Mouse (Mus musculus): ENCODE results near the gene Skp2. TPM values are rescaled to one million over a fixed set of nuclear protein-coding genes. Genes with fewer than 3 reads are reported as not detected.

Gene Skp2
- polyA plus RNA-seq, 1 experiment, result 0.09 TPM

GRCm38 (mm10) chr15:9118852-9119251 is 36.4 kb downstream of the Skp2 start:
- Histone ChIP-seq H3K36me3 (ENCODE audit: control insufficient read depth) (peaks cover 100% of the 10 kb centered on the region), H3K9me3 (ENCODE audit: control insufficient read depth, low read length) (no peaks in the 10 kb centered on the region), H3K27me3 (ENCODE audit: control insufficient read depth) (no peaks in the 10 kb centered on the region), H3K4me1 (ENCODE audit: control insufficient read depth) (peaks cover 2% of the 10 kb centered on the region; the same call in 1 of the 2 replicates), H3K4me3 (replicated peaks) (no peak overlapping the region)
- TF ChIP-seq TAL1 (IDR thresholded peaks at IDR 0.05; ENCODE audit: low read length) (no peak), GATA1 (IDR thresholded peaks at IDR 0.05; ENCODE audit: low read length) (no peak)

GRCm38 (mm10) chr15:9114599-9114998 is 40.6 kb downstream of the Skp2 start:
- H3K4me3 ChIP-seq (replicated peaks), result no peak overlapping the region
- TF ChIP-seq TAL1 (IDR thresholded peaks at IDR 0.05; ENCODE audit: low read length), result no peak
- TF ChIP-seq GATA1 (IDR thresholded peaks at IDR 0.05; ENCODE audit: low read length), result no peak
- peaks cover 2% of the 10 kb centered on the region; the same call in 1 of the 2 replicates for H3K4me1 ChIP-seq (ENCODE audit: control insufficient read depth)
- H3K27me3 ChIP-seq (ENCODE audit: control insufficient read depth), result no peaks in the 10 kb centered on the region
- no peaks in the 10 kb centered on the region for H3K9me3 ChIP-seq (ENCODE audit: control insufficient read depth, low read length)
- H3K36me3 ChIP-seq (ENCODE audit: control insufficient read depth), result peaks cover 97% of the 10 kb centered on the region

GRCm38 (mm10) chr15:9114131-9114530 is 41.1 kb downstream of the Skp2 start:
- peaks cover 2% of the 10 kb centered on the region; the same call in 1 of the 2 replicates for H3K4me1 ChIP-seq (ENCODE audit: control insufficient read depth)
- no peaks in the 10 kb centered on the region for H3K9me3 ChIP-seq (ENCODE audit: control insufficient read depth, low read length)
- H3K27me3 ChIP-seq (ENCODE audit: control insufficient read depth), result no peaks in the 10 kb centered on the region
- H3K4me3 ChIP-seq (replicated peaks), result no peak overlapping the region
- peaks cover 96% of the 10 kb centered on the region for H3K36me3 ChIP-seq (ENCODE audit: control insufficient read depth)
- TF ChIP-seq GATA1 (IDR thresholded peaks at IDR 0.05; ENCODE audit: low read length) (no peak), TAL1 (IDR thresholded peaks at IDR 0.05; ENCODE audit: low read length) (no peak)

GRCm38 (mm10) chr15:9113556-9113955 is 41.7 kb downstream of the Skp2 start:
- Histone ChIP-seq H3K9me3 (ENCODE audit: control insufficient read depth, low read length) (no peaks in the 10 kb centered on the region), H3K36me3 (ENCODE audit: control insufficient read depth) (peaks cover 96% of the 10 kb centered on the region), H3K4me3 (replicated peaks) (no peak overlapping the region), H3K4me1 (ENCODE audit: control insufficient read depth) (no peaks in the 10 kb centered on the region), H3K27me3 (ENCODE audit: control insufficient read depth) (no peaks in the 10 kb centered on the region)
- TF ChIP-seq GATA1 (IDR thresholded peaks at IDR 0.05; ENCODE audit: low read length) (no peak), TAL1 (IDR thresholded peaks at IDR 0.05; ENCODE audit: low read length) (no peak)

GRCm38 (mm10) chr15:9111648-9112047 is 43.6 kb downstream of the Skp2 start:
- Histone ChIP-seq H3K9me3 (ENCODE audit: control insufficient read depth, low read length) (no peaks in the 10 kb centered on the region), H3K4me3 (replicated peaks) (no peak overlapping the region), H3K27me3 (ENCODE audit: control insufficient read depth) (no peaks in the 10 kb centered on the region), H3K4me1 (ENCODE audit: control insufficient read depth) (no peaks in the 10 kb centered on the region), H3K36me3 (ENCODE audit: control insufficient read depth) (peaks cover 96% of the 10 kb centered on the region)
- TF ChIP-seq GATA1 (IDR thresholded peaks at IDR 0.05; ENCODE audit: low read length) (no peak), TAL1 (IDR thresholded peaks at IDR 0.05; ENCODE audit: low read length) (no peak)

GRCm38 (mm10) chr15:9110526-9111347 is 44.5 kb downstream of the Skp2 start:
- no peaks in the 10 kb centered on the region for H3K9me3 ChIP-seq (ENCODE audit: control insufficient read depth, low read length)
- no peaks in the 10 kb centered on the region for H3K4me1 ChIP-seq (ENCODE audit: control insufficient read depth)
- peaks cover 96% of the 10 kb centered on the region for H3K36me3 ChIP-seq (ENCODE audit: control insufficient read depth)
- TF ChIP-seq TAL1 (IDR thresholded peaks at IDR 0.05; ENCODE audit: low read length), result no peak
- no peak for TF ChIP-seq GATA1 (IDR thresholded peaks at IDR 0.05; ENCODE audit: low read length)
- H3K27me3 ChIP-seq (ENCODE audit: control insufficient read depth), result no peaks in the 10 kb centered on the region
- H3K4me3 ChIP-seq (replicated peaks), result no peak overlapping the region

- Histone ChIP-seq H3K9me3 (ENCODE audit: control insufficient read depth, low read length) (no peaks in the 10 kb centered on the region), H3K27me3 (ENCODE audit: control insufficient read depth) (no peaks in the 10 kb centered on the region), H3K36me3 (ENCODE audit: control insufficient read depth) (peaks cover 96% of the 10 kb centered on the region), H3K4me1 (ENCODE audit: control insufficient read depth) (no peaks in the 10 kb centered on the region; the same call in 1 of the 2 replicates), H3K4me3 (replicated peaks) (no peak overlapping the region)
- TF ChIP-seq TAL1 (IDR thresholded peaks at IDR 0.05; ENCODE audit: low read length), result no peak
- TF ChIP-seq GATA1 (IDR thresholded peaks at IDR 0.05; ENCODE audit: low read length), result no peak
Measured at GRCm38 (mm10) chr15:9106303-9107074, 48.7 kb downstream of the Skp2 start.

- peaks cover 100% of the 10 kb centered on the region for H3K36me3 ChIP-seq (ENCODE audit: control insufficient read depth)
- H3K27me3 ChIP-seq (ENCODE audit: control insufficient read depth), result no peaks in the 10 kb centered on the region
- peaks cover 6% of the 10 kb centered on the region for H3K4me1 ChIP-seq (ENCODE audit: control insufficient read depth)
- no peaks in the 10 kb centered on the region for H3K9me3 ChIP-seq (ENCODE audit: control insufficient read depth, low read length)
- no peak overlapping the region for H3K4me3 ChIP-seq (replicated peaks)
- TF ChIP-seq GATA1 (IDR thresholded peaks at IDR 0.05; ENCODE audit: low read length), result no peak
- no peak for TF ChIP-seq TAL1 (IDR thresholded peaks at IDR 0.05; ENCODE audit: low read length)
Measured at GRCm38 (mm10) chr15:9100446-9101077, 54.7 kb downstream of the Skp2 start.

GRCm38 (mm10) chr15:9096865-9097264 is 58.4 kb downstream of the Skp2 start:
- TF ChIP-seq TAL1 (IDR thresholded peaks at IDR 0.05; ENCODE audit: low read length), result no peak
- TF ChIP-seq GATA1 (IDR thresholded peaks at IDR 0.05; ENCODE audit: low read length), result no peak
- H3K4me3 ChIP-seq (replicated peaks), result no peak overlapping the region
- H3K27me3 ChIP-seq (ENCODE audit: control insufficient read depth), result no peaks in the 10 kb centered on the region
- peaks cover 34% of the 10 kb centered on the region for H3K4me1 ChIP-seq (ENCODE audit: control insufficient read depth)
- peaks cover 99% of the 10 kb centered on the region for H3K36me3 ChIP-seq (ENCODE audit: control insufficient read depth)
- no peaks in the 10 kb centered on the region for H3K9me3 ChIP-seq (ENCODE audit: control insufficient read depth, low read length)
